Mouse (Mus musculus) cortical plate, adult 2 months (tissue): ENCODE results near the gene Klf12. TPM values are rescaled to one million over a fixed set of nuclear protein-coding genes. Genes with fewer than 3 reads are reported as not detected.
A peak's percentile ranks its signal among the peaks of the same experiment; 100 is the strongest.

ENCODE experiments used
- H3K27ac ChIP-seq: fragments of 200-500 bp; 2 replicates; pipeline ENCODE4 v1.5.1; 2012; ENCODE audit warnings: low read length, control low read depth, inconsistent platforms; ENCODE audit not compliant: insufficient read depth
- H3K4me1 ChIP-seq: fragments of 200-500 bp; 2 replicates; pipeline ENCODE4 v1.6.1; 2011; ENCODE audit warnings: low read length; ENCODE audit not compliant: control insufficient read depth, insufficient read depth
- H3K4me3 ChIP-seq: fragments of 200-500 bp; 2 replicates; pipeline ENCODE4 v1.5.1; 2011; ENCODE audit warnings: mild to moderate bottlenecking, low read length, control low read depth; ENCODE audit not compliant: insufficient read depth
- CTCF ChIP-seq: fragments of 200-500 bp; IDR thresholded peaks from 2 replicates; pipeline ENCODE4 v1.5.1; 2011; ENCODE audit warnings: mild to moderate bottlenecking, control low read depth, low read length; ENCODE audit not compliant: insufficient read depth; ENCODE audit errors: extremely low read depth
- POLR2A ChIP-seq: fragments of 200-500 bp; IDR thresholded peaks from 2 replicates; pipeline ENCODE4 v1.6.1; 2011; ENCODE audit warnings: mild to moderate bottlenecking, low read length, control low read depth; ENCODE audit not compliant: insufficient read depth; ENCODE audit errors: extremely low read depth
- polyA plus RNA-seq: library from polyadenylated mRNA; depleted of rRNA; stranded (reverse); fragments of >200 nt; gene quantifications from 2 replicates; pipeline ENCODE4 v1.2.3, GENCODE M21; 2012

Gene Klf12
- polyA plus RNA-seq, 1 experiment: 19.5 TPM

- Histone ChIP-seq H3K4me3 (no peak overlapping the region), H3K27ac (peak overlapping the region; percentile 57; the same call in 1 of the 2 replicates), H3K4me1 (peaks cover 12% of the 10 kb centered on the region)
- peak; percentile 58 for TF ChIP-seq POLR2A
- no peak for TF ChIP-seq CTCF
Observed at GRCm38 (mm10) chr14:100213066-100213465, 71.4 kb downstream of the Klf12 start.

- no peak overlapping the region for H3K4me3 ChIP-seq
- H3K27ac ChIP-seq: peak overlapping the region; percentile 44; the same call in 1 of the 2 replicates
- no peak for TF ChIP-seq CTCF
- TF ChIP-seq POLR2A: no peak
- H3K4me1 ChIP-seq: peaks cover 14% of the 10 kb centered on the region
Observed at GRCm38 (mm10) chr14:100211826-100212117, 72.7 kb downstream of the Klf12 start.

DNA sequence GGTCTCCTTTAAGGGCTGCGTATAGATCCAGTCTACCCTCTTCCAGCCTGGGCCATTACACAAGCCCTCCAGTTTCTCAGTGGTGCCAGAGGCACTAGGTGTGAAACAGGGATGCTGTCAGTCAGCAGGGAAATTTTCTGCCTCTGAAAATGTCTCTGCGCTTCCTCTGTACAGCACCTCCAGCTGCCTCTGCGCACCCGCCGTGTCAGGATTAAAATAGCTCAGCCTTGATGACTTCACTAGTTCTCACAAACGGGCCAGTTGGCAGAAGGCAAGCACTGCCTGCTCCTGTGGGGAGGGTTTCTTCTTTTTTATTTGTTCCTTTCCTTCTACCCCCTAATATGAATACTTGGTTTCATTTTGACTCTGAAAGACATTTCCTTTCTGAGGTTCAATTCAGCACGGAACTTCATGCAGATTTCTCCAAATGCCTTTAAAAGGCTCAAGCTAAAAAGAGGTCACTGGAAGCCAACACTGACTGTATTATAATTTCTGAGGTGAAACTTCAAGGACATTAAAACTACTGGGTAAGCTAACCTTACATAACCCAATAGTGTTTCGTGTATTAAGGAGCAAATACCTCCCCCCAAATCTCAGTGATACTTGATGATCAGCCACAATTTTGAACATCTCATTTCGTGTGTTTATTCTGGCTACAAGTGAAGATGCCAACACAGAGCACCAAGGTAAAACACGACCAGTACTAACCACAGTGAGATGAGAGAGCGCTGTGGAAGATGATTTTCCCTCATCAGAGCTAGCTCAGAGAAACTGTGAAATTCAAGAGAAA is 73.2 kb downstream of the Klf12 start:
- peak overlapping the region; percentile 90 for H3K27ac ChIP-seq
- H3K4me3 ChIP-seq: no peak overlapping the region

GRCm38 (mm10) chr14:100209814-100210419 is 74.6 kb downstream of the Klf12 start:
- Histone ChIP-seq H3K27ac (no peak overlapping the region), H3K4me1 (peaks cover 14% of the 10 kb centered on the region), H3K4me3 (no peak overlapping the region)
- TF ChIP-seq POLR2A (no peak), CTCF (no peak)

More for the DNA sequence above, 73.2 kb downstream of the Klf12 start:
- TF ChIP-seq CTCF (no peak), POLR2A (peak; percentile 60)
- H3K4me1 ChIP-seq: peaks cover 14% of the 10 kb centered on the region

DNA sequence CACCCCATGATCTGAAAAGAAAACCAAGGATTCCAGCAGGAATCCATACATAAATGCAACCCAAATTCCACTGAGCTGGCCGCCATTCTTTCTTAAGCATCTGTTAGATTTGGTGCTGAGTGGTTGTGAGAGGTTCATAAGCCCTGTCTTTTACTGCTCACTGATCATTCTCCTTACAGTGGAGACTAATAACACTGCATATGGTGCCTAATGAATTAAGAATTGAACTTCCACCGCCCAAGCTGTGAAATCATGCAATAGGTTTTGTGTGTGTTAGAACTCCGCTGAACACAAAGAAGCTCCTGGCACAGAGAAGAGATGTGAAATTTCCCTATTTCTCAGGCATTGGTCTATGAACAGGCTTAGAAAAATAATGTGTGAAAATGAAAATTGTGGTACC is 77.4 kb downstream of the Klf12 start:
- Histone ChIP-seq H3K4me3 (no peak overlapping the region), H3K4me1 (peaks cover 10% of the 10 kb centered on the region), H3K27ac (no peak overlapping the region)
- no peak for TF ChIP-seq CTCF
- no peak for TF ChIP-seq POLR2A

DNA sequence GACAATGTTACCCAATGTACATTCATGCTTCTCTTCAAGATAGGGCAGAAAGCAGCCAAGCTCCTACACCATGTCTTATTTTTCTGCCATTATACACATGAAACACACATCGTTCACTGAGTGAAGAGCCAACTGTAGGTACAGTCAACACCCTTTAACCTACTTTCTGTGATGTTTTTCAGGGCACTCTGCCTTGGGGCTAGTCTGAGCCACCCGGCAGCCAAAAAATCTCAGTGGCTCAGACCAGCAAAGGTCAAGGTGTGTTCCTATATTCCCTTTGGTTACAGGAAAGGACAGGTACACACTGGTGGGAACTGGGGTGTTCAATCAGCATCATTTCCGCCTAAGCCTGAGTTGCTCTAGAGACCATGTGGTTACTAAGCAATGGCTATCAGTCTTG is 78.3 kb downstream of the Klf12 start:
- TF ChIP-seq CTCF: no peak
- H3K27ac ChIP-seq: no peak overlapping the region
- no peak overlapping the region for H3K4me3 ChIP-seq
- peaks cover 8% of the 10 kb centered on the region for H3K4me1 ChIP-seq

DNA sequence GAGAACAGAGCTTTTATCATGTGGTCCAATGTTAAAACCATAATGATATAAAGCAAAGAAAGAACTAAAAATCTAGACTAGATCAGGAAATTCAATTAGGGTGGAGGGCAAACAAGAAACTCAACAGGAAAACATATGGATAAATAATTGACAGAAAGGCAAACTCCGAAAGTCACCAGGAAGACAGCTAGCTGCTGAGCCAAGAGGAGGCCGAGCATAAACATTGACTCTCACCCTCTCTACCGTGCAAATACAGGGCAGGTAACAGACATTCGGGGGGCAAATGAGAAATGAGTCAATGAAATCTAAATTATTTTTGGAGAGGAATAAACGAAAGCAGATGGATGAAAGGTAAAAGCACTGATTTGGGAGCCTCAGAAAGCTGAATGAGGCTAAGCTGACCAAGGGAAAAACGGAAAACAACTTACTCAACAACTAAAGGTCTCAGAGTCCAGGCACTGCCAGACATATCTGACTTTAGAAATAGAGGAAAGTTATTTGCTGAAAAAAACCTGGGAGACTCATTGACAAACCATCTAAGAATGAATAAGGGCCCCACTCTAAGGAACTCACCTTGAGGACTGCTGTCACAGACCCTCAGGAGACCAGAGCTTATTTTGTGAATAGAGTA is 84.3 kb downstream of the Klf12 start:
- Histone ChIP-seq H3K4me1 (peaks cover 4% of the 10 kb centered on the region; the same call in 1 of the 2 replicates), H3K4me3 (no peak overlapping the region), H3K27ac (no peak overlapping the region)
- no peak for TF ChIP-seq POLR2A
- no peak for TF ChIP-seq CTCF

- Histone ChIP-seq H3K4me3 (no peak overlapping the region), H3K27ac (no peak overlapping the region), H3K4me1 (peaks cover 4% of the 10 kb centered on the region; the same call in 1 of the 2 replicates)
- TF ChIP-seq CTCF (no peak), POLR2A (no peak)
Observed at GRCm38 (mm10) chr14:100198636-100199035, 85.8 kb downstream of the Klf12 start.

GRCm38 (mm10) chr14:100197199-100197598 is 87.3 kb downstream of the Klf12 start:
- Histone ChIP-seq H3K4me1 (peaks cover 4% of the 10 kb centered on the region; the same call in 1 of the 2 replicates), H3K27ac (no peak overlapping the region), H3K4me3 (no peak overlapping the region)
- TF ChIP-seq CTCF (no peak), POLR2A (no peak)
